Mouse (Mus musculus) cerebellum, postnatal 10 days (tissue): ENCODE measurements around the gene Slamf7.

Experiments used
- DNase-seq, 2 experiments: peaks; one replicate each; pipeline ENCODE4 v3.0.0; 2021; ENCODE audit warnings: mixed read lengths in 2 of 2

Gene Slamf7

DNA sequence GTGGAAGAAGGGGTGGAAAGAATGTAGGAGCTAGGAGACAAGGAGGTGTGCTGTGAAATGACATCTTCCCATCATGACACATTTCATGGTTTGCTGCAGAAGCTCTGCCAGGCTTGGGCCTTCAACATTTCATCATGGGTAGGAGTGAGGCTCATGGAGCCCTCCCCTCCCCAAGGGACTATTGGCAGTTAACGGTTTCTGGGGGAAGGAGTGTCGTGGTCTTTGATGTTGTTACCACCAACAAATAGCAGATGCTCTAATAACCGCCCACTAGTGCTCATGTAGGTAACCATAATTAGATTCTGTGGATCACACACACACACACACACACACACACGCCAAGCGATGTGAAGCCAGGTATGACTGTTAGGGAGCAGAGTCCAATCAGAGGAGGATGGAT is at the start of gene Slamf7:
Slamf7 (minus strand) TSS at position 302 of the 400 bp plus-strand sequence.
- no peak for DNase-seq

- DNase-seq = peak; percentile 85
These were observed 46.1 kb upstream of the Slamf7 start for GRCm38 (mm10) chr1:171698983-171699382.

DNA sequence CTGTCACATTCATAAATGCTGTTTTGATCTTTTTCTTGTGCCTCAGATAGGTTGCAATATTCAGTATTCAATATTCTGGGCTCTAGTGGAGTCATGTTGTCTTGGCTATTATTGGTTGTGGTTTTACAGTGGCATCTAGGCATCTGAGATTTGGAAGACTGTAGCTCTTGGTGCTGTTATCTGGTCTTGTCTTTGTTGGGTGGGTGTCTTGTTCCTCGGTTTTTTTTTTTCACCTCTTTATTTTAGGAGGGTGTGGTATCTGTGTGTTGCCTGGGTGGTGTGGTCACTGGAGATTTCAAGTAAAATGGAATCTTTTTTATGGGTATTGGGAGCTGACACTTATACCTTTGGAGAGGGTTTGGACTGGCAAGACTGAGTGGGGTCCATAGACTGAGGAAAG is 41.1 kb upstream of the Slamf7 start:
- DNase-seq = no peak

DNA sequence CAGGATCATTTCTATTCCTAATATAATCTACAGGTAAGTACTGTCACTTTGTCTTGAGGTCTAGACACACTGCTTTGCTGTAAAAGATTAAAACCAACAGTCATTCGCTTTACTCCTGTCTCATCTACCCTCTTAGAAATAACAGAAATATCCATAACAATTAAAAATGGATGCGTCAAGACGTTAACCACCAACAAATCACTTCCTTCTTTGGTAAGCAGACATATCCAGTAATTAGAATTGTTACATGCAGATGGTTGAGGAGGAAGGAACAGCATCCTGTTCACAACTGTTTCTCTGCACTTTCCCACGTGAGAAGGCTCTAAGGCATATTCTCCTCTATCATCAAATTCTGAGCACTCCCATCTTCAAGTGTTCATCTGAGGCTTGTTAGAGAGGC is 34.5 kb upstream of the Slamf7 start:
- DNase-seq = no peak

DNA sequence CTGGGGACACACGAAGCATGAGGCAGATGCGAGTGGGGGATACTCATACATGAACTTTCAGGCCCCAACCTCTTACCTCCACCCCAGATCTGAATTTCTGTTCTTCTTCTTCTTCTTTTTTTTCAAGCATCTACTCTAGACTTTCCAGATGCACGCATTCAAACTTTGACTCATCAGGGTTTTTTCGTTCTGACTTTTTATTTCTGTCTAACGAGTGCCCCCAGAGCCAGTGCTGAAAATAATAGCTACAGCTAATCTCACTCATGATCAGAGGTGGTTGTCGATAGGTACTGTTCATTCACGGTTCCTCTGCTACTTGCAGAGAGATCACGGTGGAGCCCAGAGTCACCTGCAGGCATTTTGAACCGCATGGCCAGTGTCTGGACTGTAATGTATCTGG is 32.1 kb upstream of the Slamf7 start:
- DNase-seq = no peak

DNA sequence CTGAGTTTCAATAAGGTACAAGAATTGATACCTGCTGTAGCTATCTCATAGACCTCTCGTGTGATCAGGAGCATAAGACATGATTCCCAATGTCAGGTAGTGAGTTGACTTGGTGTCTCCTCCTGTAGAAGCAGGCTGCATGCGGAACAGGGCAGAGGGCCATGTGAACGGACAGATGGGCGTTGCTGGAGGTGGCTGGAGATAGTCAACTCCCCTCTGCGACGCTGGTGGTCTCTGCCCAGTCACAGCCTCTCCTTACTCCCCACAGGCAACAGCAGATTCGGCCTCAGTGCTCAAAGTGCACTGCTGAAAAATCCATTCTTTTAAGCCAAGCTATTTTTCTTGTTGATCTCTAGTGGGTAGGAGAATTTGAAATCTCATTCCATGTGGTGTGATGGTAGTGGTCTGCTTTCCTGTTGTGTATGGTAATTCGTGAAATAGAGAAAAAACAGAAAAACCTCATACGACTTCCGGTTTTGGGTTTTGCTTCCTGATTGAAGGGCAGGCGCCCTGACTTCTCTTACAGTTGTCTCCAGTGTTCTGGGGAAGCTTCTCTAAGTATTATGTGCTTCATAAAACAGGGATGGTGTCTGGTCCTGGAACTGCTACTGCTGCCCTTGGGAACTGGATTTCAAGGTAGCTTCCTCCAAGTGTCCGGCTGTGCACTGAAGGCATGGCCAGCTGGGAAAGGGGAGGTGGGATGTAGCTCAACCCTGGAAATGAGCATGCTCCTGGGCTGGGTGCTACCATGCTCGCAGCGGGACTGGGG is 28.9 kb upstream of the Slamf7 start, which contains the start of gene Cd48:
Cd48 (plus strand) TSS at position 479 of the 769 bp plus-strand sequence.
- no peak for DNase-seq

- no peak for DNase-seq
These were observed 28.2 kb upstream of the Slamf7 start for GRCm38 (mm10) chr1:171681009-171681408.

- DNase-seq = no peak
These were observed 24.9 kb upstream of the Slamf7 start for GRCm38 (mm10) chr1:171677721-171678120.

- no peak for DNase-seq
These were observed 21.6 kb upstream of the Slamf7 start for GRCm38 (mm10) chr1:171674467-171674866.

DNA sequence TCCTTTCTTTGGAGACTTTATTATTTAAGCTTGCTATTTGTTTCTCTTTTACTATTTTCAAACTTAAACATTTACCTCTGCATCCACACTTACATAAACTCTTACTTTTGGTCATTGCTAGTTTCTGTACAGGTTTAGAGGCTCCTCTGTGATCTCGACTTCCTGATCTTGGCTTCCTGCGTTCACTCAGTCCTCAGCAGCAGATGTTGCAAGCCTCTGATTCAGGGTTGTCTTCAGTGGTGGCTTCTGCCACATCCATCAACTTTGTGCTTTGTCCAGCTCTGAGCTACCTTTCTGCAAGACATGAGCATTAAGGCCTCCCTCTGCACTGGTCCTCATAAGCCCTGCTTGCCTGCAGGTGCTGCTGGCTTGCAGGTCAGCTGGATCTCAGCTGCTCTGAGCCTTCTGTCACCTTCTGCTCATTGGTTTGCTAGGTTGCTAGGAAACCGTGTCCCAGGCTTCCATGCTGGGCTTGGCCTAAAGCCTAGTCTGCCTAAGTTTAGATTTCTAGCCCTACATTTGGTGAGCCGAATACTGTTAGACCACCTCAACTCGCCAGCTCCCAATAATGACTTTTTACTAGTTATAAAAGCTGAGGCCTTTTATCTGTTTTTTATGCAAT is 20.1 kb upstream of the Slamf7 start:
- DNase-seq = peak; percentile 91 to 92

- DNase-seq = peak in 1 of 2 experiments; percentile 39
These were observed 19.6 kb upstream of the Slamf7 start for GRCm38 (mm10) chr1:171672451-171672850.

DNA sequence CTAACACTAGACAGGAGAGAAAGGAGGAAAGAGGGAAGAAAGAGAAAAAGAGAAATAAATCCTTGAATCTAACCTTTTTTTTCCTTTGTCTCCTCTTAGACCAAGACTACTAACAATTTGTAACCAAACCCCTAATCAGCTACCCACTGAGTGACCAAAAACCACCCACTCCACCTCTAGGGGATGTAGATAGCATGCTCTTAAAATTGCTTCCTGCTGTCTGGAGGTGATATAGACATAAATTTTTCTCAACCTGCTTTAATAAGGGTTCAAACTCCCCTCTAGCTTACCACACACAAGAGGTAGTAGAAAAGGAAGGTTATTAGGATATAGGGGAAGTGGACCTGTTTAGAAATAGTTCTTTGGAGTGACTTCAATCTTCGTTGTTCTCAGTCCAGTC is 14.3 kb upstream of the Slamf7 start:
- no peak for DNase-seq

GRCm38 (mm10) chr1:171666350-171666749 is 13.5 kb upstream of the Slamf7 start:
- DNase-seq = peak in 1 of 2 experiments; percentile 17

DNA sequence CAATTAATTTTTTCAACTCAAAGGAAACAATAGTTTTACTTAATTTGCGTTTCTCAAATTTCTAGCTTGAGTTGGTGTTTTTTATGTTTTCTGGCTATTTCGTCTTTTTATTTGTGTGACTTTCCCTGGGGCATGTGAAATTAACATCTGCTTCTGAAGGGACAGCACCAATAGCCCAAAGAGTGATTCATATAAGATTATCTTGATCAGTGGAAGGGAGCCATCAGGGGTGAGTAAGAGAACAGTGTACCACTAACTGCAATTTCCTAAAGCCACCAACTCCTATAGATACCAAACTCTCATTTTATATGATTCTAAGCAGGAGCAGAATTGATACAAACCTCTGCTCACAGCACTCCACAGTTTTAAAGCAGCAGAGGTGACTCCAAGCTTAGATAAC is 10.9 kb upstream of the Slamf7 start:
- DNase-seq = no peak

DNA sequence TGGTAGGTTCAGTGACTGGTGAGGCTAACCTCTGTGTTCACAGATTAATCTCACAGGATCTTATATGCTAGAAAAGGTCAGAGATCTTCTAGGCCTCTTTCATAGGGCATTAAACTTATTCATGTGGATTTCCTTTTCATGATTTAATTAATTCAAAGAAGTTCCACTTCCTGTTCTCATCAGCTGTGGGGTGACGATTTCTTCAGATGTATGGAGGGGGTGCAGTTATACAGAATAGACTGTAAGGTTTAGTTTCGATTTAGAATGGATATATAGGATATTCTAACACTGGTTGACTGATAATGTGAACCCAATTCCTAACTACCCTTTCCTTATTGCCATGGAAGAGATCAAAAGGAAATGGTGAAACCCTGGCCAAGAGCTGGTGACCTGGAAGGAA is 8.6 kb upstream of the Slamf7 start:
- no peak for DNase-seq

- no peak for DNase-seq
These were observed 7.6 kb upstream of the Slamf7 start for GRCm38 (mm10) chr1:171660423-171660822.

DNA sequence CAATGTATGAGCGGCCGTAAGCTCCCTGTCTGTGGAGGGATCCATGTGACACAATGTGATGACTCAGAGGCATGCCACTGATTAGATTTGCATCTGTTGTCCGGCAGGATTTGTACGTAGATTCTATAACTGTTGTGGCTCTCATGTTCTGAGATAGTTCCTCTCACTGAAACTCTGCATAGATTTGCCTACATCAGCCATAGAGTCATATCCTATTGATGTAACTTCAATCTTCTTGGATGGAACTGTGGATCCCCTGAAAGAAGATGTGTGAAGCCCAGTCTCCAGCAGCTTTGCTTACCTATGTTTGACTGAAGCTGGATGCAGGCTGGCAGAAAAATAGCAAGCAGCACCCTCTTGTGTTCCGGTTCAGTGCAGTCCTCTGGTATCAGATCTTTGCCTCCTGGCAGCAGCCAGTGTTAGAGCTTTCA is 5.7 kb upstream of the Slamf7 start:
- peak in 1 of 2 experiments; percentile 8 for DNase-seq

- DNase-seq = no peak
These were observed 4.0 kb downstream of the Slamf7 start for GRCm38 (mm10) chr1:171648840-171649239.

- DNase-seq = no peak
These were observed 5.1 kb downstream of the Slamf7 start for GRCm38 (mm10) chr1:171647716-171648115.

- no peak for DNase-seq
These were observed 6.3 kb downstream of the Slamf7 start for GRCm38 (mm10) chr1:171646429-171646940.

- DNase-seq = no peak
These were observed 9.2 kb downstream of the Slamf7 start for GRCm38 (mm10) chr1:171643612-171644011.

DNA sequence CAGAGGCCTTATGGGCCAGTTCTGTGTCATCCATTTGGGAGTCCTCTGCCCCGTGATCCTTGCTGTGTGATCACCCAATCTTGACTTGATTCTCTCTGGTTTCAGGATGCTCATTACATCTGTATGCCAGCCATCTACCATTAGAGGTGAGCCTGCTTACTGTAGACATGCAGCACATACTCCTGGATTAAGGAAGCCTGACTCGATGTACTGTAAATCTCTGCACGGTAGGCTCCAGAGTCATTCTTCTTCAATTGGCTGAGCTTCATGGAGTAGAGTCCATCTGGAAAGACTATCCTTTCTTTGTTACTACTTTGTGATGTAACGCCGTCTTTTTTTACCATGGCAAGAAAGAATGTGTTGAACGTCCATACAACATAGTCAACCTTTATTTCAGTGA is 12.0 kb downstream of the Slamf7 start:
- DNase-seq = no peak

DNA sequence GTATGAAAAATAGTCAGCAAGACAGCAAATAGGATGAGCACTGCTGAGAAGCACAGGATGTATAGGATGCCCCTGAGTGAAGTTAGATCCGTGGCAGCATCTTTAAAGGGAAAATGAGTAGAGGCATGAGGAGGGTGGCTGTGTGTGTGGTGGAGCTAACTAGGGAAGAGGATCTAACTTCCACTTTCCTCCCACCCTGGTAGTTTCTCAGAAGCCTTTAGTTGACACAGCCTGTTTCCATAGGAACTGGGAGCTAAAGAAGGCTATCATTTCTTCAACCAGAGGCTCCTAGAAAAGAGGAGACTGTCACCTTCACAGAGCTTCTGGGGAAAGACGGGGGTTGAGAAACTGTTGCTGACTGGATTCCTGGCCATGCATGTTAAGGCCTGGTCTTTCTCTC is 14.1 kb downstream of the Slamf7 start:
- no peak for DNase-seq

DNA sequence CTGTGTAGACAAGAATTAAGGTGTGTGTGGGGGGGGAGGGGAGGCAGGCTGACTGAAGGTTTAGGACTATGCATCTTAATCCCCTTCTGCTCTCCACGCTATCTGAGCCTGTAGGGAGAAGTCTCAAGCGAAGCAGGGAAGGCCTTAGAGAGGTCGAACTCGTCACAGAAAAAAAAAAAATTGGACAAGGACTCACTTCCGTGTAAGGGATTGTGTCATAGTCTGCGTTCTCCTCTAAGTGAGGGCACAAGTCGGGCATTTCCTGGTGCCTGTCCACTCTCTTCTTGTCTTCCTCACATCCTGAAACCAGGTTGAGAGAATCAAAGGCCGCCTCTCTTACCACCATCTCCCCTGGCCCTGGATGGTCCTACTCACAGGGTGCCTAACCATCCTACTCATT is 15.7 kb downstream of the Slamf7 start:
- DNase-seq = no peak
